Mouse (Mus musculus) lung, postnatal 0 days (tissue): ENCODE results near the gene Krba1.

ENCODE experiments used
- CTCF ChIP-seq: IDR thresholded peaks from 2 replicates; pipeline ENCODE4 v1.5.1; 2016; ENCODE audit warnings: antibody characterized with exemption, mild to moderate bottlenecking
- EP300 ChIP-seq: IDR thresholded peaks from 2 replicates; pipeline ENCODE4 v1.6.1; 2016; ENCODE audit warnings: antibody characterized with exemption, mild to moderate bottlenecking, control low read depth

GRCm38 (mm10) chr6:48412662-48413061 lies 17.3 kb downstream of the Krba1 start:
- TF ChIP-seq CTCF (no peak), EP300 (no peak)
